Mouse (Mus musculus): ENCODE data around the gene Tex101.

DNA sequence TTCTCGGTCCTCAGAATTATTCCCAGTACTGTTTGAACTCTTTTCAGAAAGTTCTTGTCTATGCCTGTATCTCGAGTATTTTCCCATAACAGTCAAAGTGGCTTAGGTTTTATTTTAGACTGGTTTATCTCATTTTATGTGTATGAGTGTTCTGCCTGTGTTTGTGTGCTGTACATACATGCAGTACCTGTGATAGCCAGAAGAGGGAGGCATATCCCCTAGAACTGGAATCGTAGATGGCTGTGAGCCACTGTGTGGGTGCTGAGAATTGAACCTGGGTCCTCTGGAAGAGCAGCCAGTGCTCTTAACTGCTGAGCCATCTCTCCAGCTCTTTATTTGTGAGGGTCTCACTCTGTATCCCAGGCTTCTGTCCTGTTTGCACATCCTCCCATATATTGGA, 55.3 kb downstream of the Tex101 start:
- TF ChIP-seq EP300 (IDR thresholded peaks at IDR 0.05; ENCODE audit: insufficient read depth, low read depth, low read length) (no peak), POLR2A (IDR thresholded peaks at IDR 0.05; ENCODE audit: insufficient read depth, low read length) (no peak)

Data from ES-Bruce4 (cell line).